Mouse (Mus musculus) right cerebral cortex, postnatal 36 days (tissue): ENCODE measurements around the gene Ttc21a.
"Not testable (repeated sequence)": the region's sequence is repeated elsewhere in the genome, so short reads cannot be mapped to it uniquely, and the experiment has no call there.

Experiments
- DNase-seq, 2 experiments: peaks; one replicate each; pipeline ENCODE4 v3.0.0; 2022; ENCODE audit warnings: low spot score in 2 of 2, mixed read lengths in 1 of 2

Gene Ttc21a

DNA sequence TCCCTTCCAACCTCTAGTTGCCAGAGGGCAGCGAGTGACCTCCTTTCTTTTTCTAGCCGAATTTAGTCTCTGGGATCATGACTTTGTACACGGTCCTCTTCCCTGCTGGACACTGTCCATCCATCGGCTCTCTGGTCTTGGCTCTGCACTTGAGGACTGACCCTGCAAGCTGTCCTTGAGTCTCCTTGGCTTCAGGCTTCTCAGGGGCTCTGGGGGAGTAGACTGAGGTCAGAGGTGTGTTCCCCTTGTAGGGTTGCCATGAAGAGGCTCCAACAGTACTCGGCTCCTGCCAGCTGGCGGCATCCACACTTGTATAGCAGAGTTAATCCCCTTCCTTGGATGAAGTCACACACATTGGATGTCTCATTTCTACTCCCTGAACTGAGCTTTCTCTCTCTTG lies 62.2 kb downstream of the Ttc21a start:
- no peak for DNase-seq

- no peak for DNase-seq
These were observed 63.4 kb downstream of the Ttc21a start for GRCm38 (mm10) chr9:120000761-120001160.

DNA sequence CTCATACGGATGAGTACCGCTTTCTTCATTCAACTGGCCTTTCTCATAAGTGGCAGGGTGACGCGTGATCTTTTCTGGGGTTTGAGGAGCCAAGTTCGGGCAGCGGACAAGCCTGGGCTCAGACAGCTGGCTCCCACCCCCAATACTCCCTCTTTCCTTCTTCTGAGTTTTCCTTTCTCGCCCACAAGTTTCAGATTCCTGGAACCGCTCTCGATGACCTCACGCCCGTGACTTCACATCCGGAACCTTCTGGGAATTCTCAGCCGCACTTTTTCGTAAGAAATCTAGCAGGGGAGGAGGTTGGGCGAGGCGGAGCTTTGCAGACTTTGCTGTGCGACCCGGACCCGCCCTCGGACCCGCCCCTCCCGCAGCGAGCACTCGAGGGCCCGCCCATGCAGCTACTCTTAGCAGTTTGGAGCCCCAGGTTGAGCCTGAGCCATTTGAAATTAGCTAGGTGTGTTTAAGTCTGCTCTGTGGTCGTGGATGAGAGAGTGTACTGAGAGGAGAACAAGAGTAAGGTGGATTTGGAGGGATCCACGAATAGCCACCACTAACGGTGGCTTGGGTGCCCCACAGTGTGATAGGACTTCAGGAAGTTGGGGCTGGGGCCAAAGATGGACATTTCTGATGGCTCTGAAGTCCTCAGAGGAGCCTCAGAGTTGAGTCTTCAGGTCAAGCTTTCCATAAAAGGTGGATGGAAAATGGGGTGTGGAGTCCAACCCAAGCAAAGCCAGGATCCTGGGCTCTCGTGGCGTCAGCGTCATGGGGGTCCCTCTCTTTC lies 64.7 kb downstream of the Ttc21a start:
- peak; percentile 59 to 76 for DNase-seq

- no peak for DNase-seq
These were observed 65.5 kb downstream of the Ttc21a start for GRCm38 (mm10) chr9:120002893-120003292.

GRCm38 (mm10) chr9:120005936-120006335 lies 68.5 kb downstream of the Ttc21a start:
- no peak for DNase-seq

GRCm38 (mm10) chr9:120007833-120008232 lies 70.4 kb downstream of the Ttc21a start:
- DNase-seq, result no peak

GRCm38 (mm10) chr9:120009226-120009841 lies 71.9 kb downstream of the Ttc21a start:
- DNase-seq, result no peak

DNA sequence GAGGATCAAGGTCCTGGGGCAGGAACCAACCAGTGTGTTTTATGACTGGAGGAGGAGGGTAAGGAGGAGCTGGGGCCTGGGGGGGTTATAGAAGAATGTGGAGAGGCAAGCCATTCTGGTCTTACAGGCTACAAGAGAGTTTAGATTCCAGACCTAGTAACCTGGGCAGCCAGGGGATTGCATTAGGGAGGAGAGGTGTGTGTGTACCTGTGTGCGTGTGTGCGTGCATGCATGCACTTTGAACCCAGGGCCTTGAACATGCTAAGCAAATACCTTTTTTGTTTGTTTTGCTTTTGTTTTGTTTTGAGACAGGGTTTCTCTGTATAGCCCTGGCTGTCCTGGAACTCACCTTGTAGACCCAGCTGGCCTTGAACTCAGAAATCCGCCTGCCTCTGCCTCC lies 72.5 kb downstream of the Ttc21a start:
- DNase-seq, result no peak

GRCm38 (mm10) chr9:120010781-120011511 lies 73.5 kb downstream of the Ttc21a start:
- peak; percentile 96 to 97 for DNase-seq

DNA sequence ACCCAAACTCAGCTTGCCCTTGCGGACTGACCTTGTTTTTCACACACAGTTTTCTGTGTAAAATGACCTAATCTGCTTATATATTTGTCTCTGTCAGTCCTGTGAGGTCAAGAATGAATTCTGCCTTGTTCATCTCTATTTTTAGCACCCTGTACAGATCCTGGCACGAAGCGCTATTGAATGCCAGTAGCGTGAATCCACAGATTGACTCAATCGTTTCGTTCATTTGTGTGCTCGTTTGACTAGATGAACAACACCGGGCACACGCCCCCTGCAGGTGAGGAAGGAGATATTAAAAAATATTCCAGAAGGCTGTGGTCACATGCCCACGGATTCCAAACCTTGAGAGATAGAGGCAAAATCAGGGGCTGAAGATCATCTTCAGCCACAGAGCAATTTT lies 74.1 kb downstream of the Ttc21a start:
- peak; percentile 52 to 70 for DNase-seq

DNA sequence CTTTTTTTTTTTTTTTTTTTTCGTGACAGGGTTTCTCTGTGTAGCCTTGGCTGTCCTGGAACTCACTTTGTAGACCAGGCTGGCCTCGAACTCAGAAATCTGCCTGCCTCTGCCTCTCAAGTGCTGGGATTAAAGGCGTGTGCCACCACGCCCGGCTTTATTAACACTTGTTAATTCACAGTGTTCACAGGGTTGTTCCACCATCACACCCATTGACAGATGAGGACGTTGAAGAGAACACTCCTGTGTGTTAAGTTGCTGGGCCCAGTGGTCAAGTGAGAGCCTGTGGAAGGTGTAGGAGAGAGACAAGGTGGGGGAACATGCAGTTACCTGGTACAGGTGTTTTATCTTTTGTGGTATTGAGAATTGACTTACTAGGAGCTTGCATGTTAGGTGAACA lies 74.8 kb downstream of the Ttc21a start:
- not testable (repeated sequence) for DNase-seq

GRCm38 (mm10) chr9:120012781-120013180 lies 75.4 kb downstream of the Ttc21a start:
- DNase-seq, result peak in 1 of 2 experiments; percentile 43

DNA sequence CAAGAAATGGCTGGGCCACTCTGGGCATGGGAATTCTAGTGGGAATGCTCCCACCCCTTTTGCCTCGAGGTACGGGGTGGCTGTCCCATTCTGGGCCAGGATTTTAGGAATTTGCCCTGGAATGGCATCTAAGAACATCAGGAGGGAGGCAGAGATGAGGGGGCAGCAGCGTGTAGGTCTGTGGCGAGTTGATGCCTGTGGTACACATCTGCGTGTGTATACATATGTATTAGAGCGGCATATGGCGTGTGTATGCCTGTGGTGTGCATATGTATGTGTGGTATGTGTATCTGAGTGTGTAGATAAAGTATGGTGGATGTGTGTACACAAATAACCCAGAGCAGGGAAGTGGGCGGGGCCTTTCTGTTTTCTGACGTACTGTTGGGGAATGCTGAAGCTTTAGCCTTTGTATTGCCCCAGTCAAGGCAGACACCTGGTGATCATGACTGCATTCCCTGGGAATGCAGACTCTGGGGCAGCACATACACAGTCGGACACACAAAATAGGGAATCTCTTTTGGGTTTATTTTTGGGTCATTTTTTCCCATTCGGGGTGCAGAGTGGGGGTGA lies 75.9 kb downstream of the Ttc21a start:
- DNase-seq, result no peak

DNA sequence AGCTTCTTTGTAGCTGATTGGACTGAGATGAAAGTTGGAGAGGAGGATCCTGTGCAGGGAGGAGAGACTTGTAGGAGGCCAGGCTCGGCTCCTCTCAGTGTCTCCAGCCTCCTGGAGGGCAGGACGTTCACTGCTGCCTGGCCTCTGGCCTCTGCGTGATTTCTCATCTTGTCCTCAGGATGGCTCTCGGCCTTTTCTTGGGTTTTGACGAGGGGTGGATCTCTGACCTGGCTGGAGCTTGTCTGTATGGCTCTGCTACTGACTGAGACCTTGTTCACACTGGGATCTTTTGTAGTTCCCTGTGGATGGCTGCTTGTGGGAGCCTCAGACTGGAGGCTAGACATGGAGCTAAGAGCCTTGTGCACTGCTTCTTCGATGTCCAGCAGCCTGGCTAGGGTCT lies 77.4 kb downstream of the Ttc21a start:
- no peak for DNase-seq

GRCm38 (mm10) chr9:120016956-120017355 lies 79.5 kb downstream of the Ttc21a start:
- no peak for DNase-seq
